Mouse (Mus musculus) kidney, embryonic 14.5 days (tissue): ENCODE results near the gene Ephb2. TPM values are rescaled to one million over a fixed set of nuclear protein-coding genes. Genes with fewer than 3 reads are reported as not detected.

ENCODE experiments used
- ATAC-seq: fragments of 200-750 bp; cut with Nextera tagmentation; 2 replicates; pipeline ENCODE4 v1.8.0; 2017; ENCODE audit warnings: moderate number of reproducible peaks, mild to moderate bottlenecking, moderate TSS enrichment, moderate library complexity; ENCODE audit not compliant: low FRiP score, low TSS enrichment
- H3K27ac ChIP-seq: fragments of 300-500 bp; sonication (generic); 2 replicates; pipeline ENCODE4 v1.5.1; 2014; ENCODE audit warnings: low read depth, mild to moderate bottlenecking, low read length, moderate library complexity, mixed read lengths
- H3K27me3 ChIP-seq: fragments of 300-500 bp; sonication (generic); 2 replicates; pipeline ENCODE4 v1.6.1; 2014; ENCODE audit warnings: mild to moderate bottlenecking, low read length; ENCODE audit not compliant: control insufficient read depth, insufficient read depth
- H3K36me3 ChIP-seq: fragments of 300-500 bp; sonication (generic); 2 replicates; pipeline ENCODE4 v1.6.1; 2014; ENCODE audit warnings: low read length, mixed read lengths; ENCODE audit not compliant: control insufficient read depth, insufficient read depth
- H3K4me1 ChIP-seq: fragments of 300-500 bp; sonication (generic); 2 replicates; pipeline ENCODE4 v1.6.1; 2014; ENCODE audit warnings: low read length, mixed read lengths; ENCODE audit not compliant: control insufficient read depth, insufficient read depth
- H3K4me2 ChIP-seq: fragments of 300-500 bp; sonication (generic); replicated peaks from 2 replicates; pipeline ENCODE4 v1.6.1; 2014; ENCODE audit warnings: low read depth, mild to moderate bottlenecking, low read length
- H3K4me3 ChIP-seq: fragments of 300-500 bp; sonication (generic); 2 replicates; pipeline ENCODE4 v1.5.1; 2014; ENCODE audit warnings: mild to moderate bottlenecking, low read length
- H3K9ac ChIP-seq: fragments of 300-500 bp; sonication (generic); 2 replicates; pipeline ENCODE4 v1.6.1; 2014; ENCODE audit warnings: low read depth, mild to moderate bottlenecking, low read length, moderate library complexity
- H3K9me3 ChIP-seq: fragments of 300-500 bp; sonication (generic); 2 replicates; pipeline ENCODE4 v1.6.1; 2016; ENCODE audit warnings: low read length; ENCODE audit not compliant: control insufficient read depth
- WGBS: fragments of 180-500 bp; shearing (Covaris S2); extraction: QIAGEN DNeasy Blood & Tissue Kit; methylation state at CpG from one replicate; pipeline ENCODE4 v1.1.7; 2014; 5-methylcytosine and 5-hydroxymethylcytosine counted together
- polyA plus RNA-seq: library from polyadenylated mRNA; unstranded; fragments of >200 nt; fragmentation: Nextera tagmentation; extraction: Ambion mirVana; gene quantifications from 2 replicates; pipeline ENCODE4 v1.2.1, GENCODE M21; 2014

The Ephb2 gene
- polyA plus RNA-seq, 1 experiment from 2014 or later = 9.1 TPM

GRCm38 (mm10) chr4:136782579-136782925 is 53.2 kb downstream of the Ephb2 start:
- H3K4me3 ChIP-seq = no peak overlapping the region
- H3K27ac ChIP-seq = no peak overlapping the region
- H3K9ac ChIP-seq = no peak overlapping the region
- no peaks in the 10 kb centered on the region for H3K9me3 ChIP-seq
- no peak overlapping the region for H3K4me2 ChIP-seq
- H3K36me3 ChIP-seq = no peaks in the 10 kb centered on the region
- H3K27me3 ChIP-seq = no peaks in the 10 kb centered on the region
- no peak for ATAC-seq
- 100% methylated on average over 1 of the region's 1 CpGs for WGBS
- peaks cover 47% of the 10 kb centered on the region for H3K4me1 ChIP-seq

- Histone ChIP-seq H3K9ac (no peak overlapping the region), H3K9me3 (no peaks in the 10 kb centered on the region), H3K4me3 (no peak overlapping the region), H3K4me2 (no peak overlapping the region), H3K27ac (no peak overlapping the region), H3K4me1 (peaks cover 47% of the 10 kb centered on the region), H3K36me3 (no peaks in the 10 kb centered on the region), H3K27me3 (no peaks in the 10 kb centered on the region)
- 73% methylated on average over 13 of the region's 13 CpGs for WGBS
- ATAC-seq = no peak
Observed at GRCm38 (mm10) chr4:136781868-136782578, 53.8 kb downstream of the Ephb2 start.

- H3K9me3 ChIP-seq = no peaks in the 10 kb centered on the region
- no peak overlapping the region; the same call in 1 of the 2 replicates for H3K9ac ChIP-seq
- H3K4me2 ChIP-seq = no peak overlapping the region
- no peak overlapping the region for H3K4me3 ChIP-seq
- H3K4me1 ChIP-seq = peaks cover 58% of the 10 kb centered on the region
- ATAC-seq = no peak
- no peaks in the 10 kb centered on the region for H3K36me3 ChIP-seq
- 62% methylated on average over 20 of the region's 20 CpGs for WGBS
- peak overlapping the region; percentile 37; the same call in 1 of the 2 replicates for H3K27ac ChIP-seq
- H3K27me3 ChIP-seq = no peaks in the 10 kb centered on the region
Observed at GRCm38 (mm10) chr4:136780201-136780895, 55.4 kb downstream of the Ephb2 start.

- H3K4me1 ChIP-seq = peaks cover 58% of the 10 kb centered on the region
- no peak overlapping the region for H3K4me2 ChIP-seq
- no peak for ATAC-seq
- no peak overlapping the region for H3K27ac ChIP-seq
- H3K9me3 ChIP-seq = no peaks in the 10 kb centered on the region
- H3K36me3 ChIP-seq = no peaks in the 10 kb centered on the region
- H3K4me3 ChIP-seq = no peak overlapping the region
- H3K9ac ChIP-seq = no peak overlapping the region
- no peaks in the 10 kb centered on the region for H3K27me3 ChIP-seq
- 56% methylated on average over 11 of the region's 11 CpGs for WGBS
Observed at GRCm38 (mm10) chr4:136779156-136779555, 56.6 kb downstream of the Ephb2 start.

DNA sequence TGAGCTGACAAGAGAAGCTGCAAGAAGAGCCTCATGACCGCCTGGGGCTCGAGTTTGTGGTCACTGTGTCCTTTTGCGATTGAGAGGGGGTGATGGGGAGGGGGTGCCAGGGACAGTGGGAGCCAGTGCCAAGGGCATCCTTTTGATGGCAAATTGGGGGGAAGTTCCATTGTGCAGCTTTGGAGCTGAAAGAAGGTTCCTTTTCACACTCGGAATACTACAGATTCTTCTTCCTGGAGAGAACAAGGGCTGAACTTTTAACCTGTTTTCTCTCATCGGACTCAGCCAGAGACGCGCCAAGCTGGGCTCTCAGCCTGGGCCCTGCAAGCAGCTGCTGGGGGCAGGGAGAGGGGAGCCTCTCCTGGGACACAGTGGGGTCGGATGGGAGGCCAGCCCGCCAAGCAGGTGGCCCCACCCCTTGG is 59.3 kb downstream of the Ephb2 start:
- H3K27ac ChIP-seq = no peak overlapping the region
- H3K9me3 ChIP-seq = no peaks in the 10 kb centered on the region

DNA sequence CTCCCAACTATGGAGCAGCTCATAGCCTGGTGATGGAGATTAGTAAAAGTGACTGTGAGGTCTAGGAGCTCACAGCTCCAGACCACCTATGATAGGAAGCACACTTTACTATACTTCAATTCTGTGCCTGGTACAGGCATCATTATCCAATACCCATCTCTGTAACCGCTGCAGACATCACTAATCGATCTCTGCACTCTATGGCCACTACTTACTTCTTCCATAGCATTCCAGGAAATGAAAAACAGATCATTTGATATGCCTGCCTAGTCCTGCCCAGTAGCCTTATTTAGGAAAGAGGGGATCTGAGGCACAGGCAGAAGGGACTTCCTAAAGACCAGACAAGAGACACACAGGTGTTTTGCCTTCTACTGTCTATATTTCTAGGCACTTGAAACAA is 59.9 kb downstream of the Ephb2 start:
- Histone ChIP-seq H3K4me3 (no peak overlapping the region), H3K4me2 (no peak overlapping the region), H3K36me3 (peaks cover 6% of the 10 kb centered on the region; the same call in 1 of the 2 replicates), H3K27me3 (no peaks in the 10 kb centered on the region), H3K4me1 (peaks cover 34% of the 10 kb centered on the region), H3K9me3 (no peaks in the 10 kb centered on the region), H3K27ac (no peak overlapping the region), H3K9ac (no peak overlapping the region)
- WGBS = 85% methylated on average over 2 of the region's 2 CpGs
- no peak for ATAC-seq

More for the DNA sequence above, 59.3 kb downstream of the Ephb2 start:
- Histone ChIP-seq H3K4me2 (0 out of 2 replicates have a peak overlapping the region, but pooled peaks have one; percentile 12), H3K9ac (peak overlapping the region; percentile 18; the same call in 1 of the 2 replicates), H3K36me3 (0 out of 2 replicates have a peak, but pooled peaks cover under 1% of the 10 kb centered on the region), H3K27me3 (no peaks in the 10 kb centered on the region), H3K4me1 (peaks cover 40% of the 10 kb centered on the region), H3K4me3 (no peak overlapping the region)
- ATAC-seq = no peak
- 5% methylated on average over 9 of the region's 9 CpGs for WGBS

GRCm38 (mm10) chr4:136774201-136774600 is 61.6 kb downstream of the Ephb2 start:
- Histone ChIP-seq H3K36me3 (peaks cover 8% of the 10 kb centered on the region; the same call in 1 of the 2 replicates), H3K4me2 (no peak overlapping the region), H3K27me3 (no peaks in the 10 kb centered on the region), H3K9ac (no peak overlapping the region), H3K27ac (no peak overlapping the region), H3K4me1 (peaks cover 20% of the 10 kb centered on the region), H3K9me3 (no peaks in the 10 kb centered on the region), H3K4me3 (no peak overlapping the region)
- ATAC-seq = no peak
- whole genome bisulfite sequencing = 76% methylated on average over 3 of the region's 3 CpGs

DNA sequence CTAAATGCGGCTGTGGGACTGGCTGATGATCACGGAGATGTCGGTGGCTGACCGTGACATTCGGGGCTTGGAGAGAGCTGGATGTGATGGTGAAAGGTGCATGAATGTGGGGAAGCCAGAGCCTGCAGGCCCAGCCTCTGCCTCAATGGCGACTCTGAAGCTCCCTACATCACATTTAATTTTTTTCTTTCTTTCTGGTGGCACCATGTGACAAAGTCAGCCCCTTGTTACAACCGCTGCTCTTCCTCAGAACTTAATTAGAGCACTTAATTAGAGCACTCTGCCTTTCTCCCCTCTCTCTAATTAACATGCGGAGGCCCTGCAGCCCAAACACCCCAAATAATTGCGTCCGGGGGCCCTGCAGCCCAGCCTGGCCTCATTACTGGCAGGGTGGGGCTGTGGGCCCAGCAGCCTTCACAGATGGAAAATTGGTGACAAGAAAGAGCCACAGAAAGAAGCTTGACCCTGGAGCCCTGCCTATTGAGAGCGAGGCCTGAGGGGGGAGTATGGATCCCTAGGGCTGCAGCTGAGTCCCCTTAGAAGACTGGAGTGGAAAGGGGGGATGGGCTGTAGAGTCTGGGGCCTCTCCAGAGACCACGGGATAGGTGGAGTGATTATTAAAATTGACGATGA is 62.7 kb downstream of the Ephb2 start:
- no peak overlapping the region for H3K4me2 ChIP-seq
- H3K27me3 ChIP-seq = no peaks in the 10 kb centered on the region
- H3K4me3 ChIP-seq = no peak overlapping the region
- no peak overlapping the region for H3K9ac ChIP-seq
- ATAC-seq = no peak
- WGBS = 73% methylated on average over 13 of the region's 13 CpGs
- H3K36me3 ChIP-seq = peaks cover 8% of the 10 kb centered on the region; the same call in 1 of the 2 replicates
- H3K9me3 ChIP-seq = peaks cover 7% of the 10 kb centered on the region; the same call in 1 of the 2 replicates
- peaks cover 15% of the 10 kb centered on the region for H3K4me1 ChIP-seq
- no peak overlapping the region for H3K27ac ChIP-seq
